Mouse (Mus musculus) heart, adult 2 months (tissue): ENCODE data around the gene Daam2. TPM values are rescaled to one million over a fixed set of nuclear protein-coding genes. Genes with fewer than 3 reads are reported as not detected.
A peak's percentile ranks its signal among the peaks of the same experiment; 100 is the strongest.

Experiments used
- DNase-seq, 2 experiments: peaks; one replicate each; pipeline ENCODE4 v3.0.0; 2021
- H3K27ac ChIP-seq: fragments of 200-600 bp; 2 replicates; pipeline ENCODE4 v1.8.1; 2022
- H3K27me3 ChIP-seq: fragments of 200-500 bp; 2 replicates; pipeline ENCODE4 v1.6.1; 2012; ENCODE audit warnings: mild to moderate bottlenecking, low read length, inconsistent platforms, mixed read lengths; ENCODE audit not compliant: control insufficient read depth, insufficient read depth
- H3K36me3 ChIP-seq: fragments of 200-500 bp; 2 replicates; pipeline ENCODE4 v1.6.1; 2012; ENCODE audit warnings: low read length, inconsistent platforms; ENCODE audit not compliant: control insufficient read depth, insufficient read depth
- H3K4me1 ChIP-seq: fragments of 200-500 bp; 2 replicates; pipeline ENCODE4 v1.6.1; 2011; ENCODE audit warnings: low read length; ENCODE audit not compliant: control insufficient read depth, insufficient read depth
- H3K4me3 ChIP-seq: fragments of 200-600 bp; 2 replicates; pipeline ENCODE4 v1.8.1; 2022
- H3K79me2 ChIP-seq: fragments of 200-500 bp; replicated peaks from 2 replicates; pipeline ENCODE4 v1.6.1; 2012; ENCODE audit warnings: mild to moderate bottlenecking, inconsistent platforms, low read length, moderate library complexity, mixed read lengths; ENCODE audit not compliant: control insufficient read depth, insufficient read depth
- H3K9ac ChIP-seq: fragments of 200-500 bp; 2 replicates; pipeline ENCODE4 v1.6.1; 2012; ENCODE audit warnings: low read depth, mild to moderate bottlenecking, control low read depth, inconsistent platforms, low read length, mixed read lengths
- CTCF ChIP-seq: fragments of 200-600 bp; IDR thresholded peaks from 2 replicates; pipeline ENCODE4 v1.8.1; 2022; ENCODE audit warnings: antibody characterized with exemption, mild to moderate bottlenecking, moderate library complexity
- EP300 ChIP-seq: fragments of 200-500 bp; IDR thresholded peaks from 2 replicates; pipeline ENCODE4 v1.6.1; 2011; ENCODE audit warnings: low read depth, low read length, control low read depth; ENCODE audit not compliant: insufficient read depth
- POLR2A ChIP-seq: fragments of 200-500 bp; IDR thresholded peaks from 2 replicates; pipeline ENCODE4 v1.6.1; 2011; ENCODE audit warnings: mild to moderate bottlenecking, low read depth, low read length, control low read depth; ENCODE audit not compliant: insufficient read depth
- WGBS: fragments of 180-500 bp; shearing (Covaris S2); methylation state at CpG from one replicate; pipeline ENCODE4 v1.1.7; 2018; 5-methylcytosine and 5-hydroxymethylcytosine counted together
- intact Hi-C: fragments of 180-260 bp; cut with DNase I; formaldehyde crosslinking; loops from one replicate; pipeline ENCODE4 v1.15.1; 2025
- polyA plus RNA-seq: library from polyadenylated mRNA; depleted of rRNA; stranded (reverse); fragments of >200 nt; gene quantifications from 2 replicates; pipeline ENCODE4 v1.2.3, GENCODE M21; 2012
- total RNA-seq, 2 experiments: library from RNA; stranded (reverse); gene quantifications; 2 replicates each; pipeline ENCODE4 v1.2.3; 2021

The Daam2 gene
- total and polyA plus RNA-seq, 3 experiments, result 4.0 to 8.8 (median 6.4) TPM

DNA sequence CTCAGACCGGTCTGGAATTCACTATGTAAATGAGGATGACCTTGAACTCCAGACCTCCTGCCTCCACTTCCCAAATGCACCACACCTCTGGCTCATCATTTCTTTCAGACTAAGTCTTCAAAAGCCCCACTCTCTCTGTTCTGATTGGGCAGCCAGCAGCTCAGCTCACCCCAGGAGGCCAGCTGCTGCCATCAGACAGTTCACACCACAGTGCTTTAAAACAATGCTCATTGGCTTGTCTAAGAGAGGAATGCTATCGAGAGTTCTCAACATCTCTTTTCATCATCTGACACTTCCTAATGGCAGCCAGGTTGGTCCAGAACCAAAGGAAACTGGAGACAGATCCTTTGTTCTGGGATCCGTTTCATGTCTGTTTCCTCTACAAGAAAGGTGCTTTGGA is 66.0 kb downstream of the Daam2 start:
- Histone ChIP-seq H3K4me3 (no peak overlapping the region), H3K36me3 (no peaks in the 10 kb centered on the region), H3K27ac (no peak overlapping the region), H3K27me3 (no peaks in the 10 kb centered on the region), H3K9ac (no peak overlapping the region), H3K4me1 (no peaks in the 10 kb centered on the region), H3K79me2 (no peaks in the 10 kb centered on the region)
- TF ChIP-seq POLR2A (no peak), CTCF (no peak), EP300 (no peak)
- 78% methylated on average over 3 of the region's 3 CpGs for WGBS
- intact Hi-C loops, result no loop called here
- DNase-seq, result no peak

- WGBS, result 90% methylated on average over 4 of the region's 4 CpGs
- no peak overlapping the region for H3K27ac ChIP-seq
- no peak overlapping the region for H3K4me3 ChIP-seq
- H3K79me2 ChIP-seq, result no peaks in the 10 kb centered on the region
- peaks cover 3% of the 10 kb centered on the region; the same call in 1 of the 2 replicates for H3K4me1 ChIP-seq
- no peak for DNase-seq
- H3K36me3 ChIP-seq, result no peaks in the 10 kb centered on the region
- H3K27me3 ChIP-seq, result no peaks in the 10 kb centered on the region
- intact Hi-C loops, result no loop called here
- no peak overlapping the region for H3K9ac ChIP-seq
- TF ChIP-seq POLR2A (no peak), EP300 (no peak), CTCF (no peak)
Observed at GRCm38 (mm10) chr17:49493276-49493675, 70.9 kb downstream of the Daam2 start.

DNA sequence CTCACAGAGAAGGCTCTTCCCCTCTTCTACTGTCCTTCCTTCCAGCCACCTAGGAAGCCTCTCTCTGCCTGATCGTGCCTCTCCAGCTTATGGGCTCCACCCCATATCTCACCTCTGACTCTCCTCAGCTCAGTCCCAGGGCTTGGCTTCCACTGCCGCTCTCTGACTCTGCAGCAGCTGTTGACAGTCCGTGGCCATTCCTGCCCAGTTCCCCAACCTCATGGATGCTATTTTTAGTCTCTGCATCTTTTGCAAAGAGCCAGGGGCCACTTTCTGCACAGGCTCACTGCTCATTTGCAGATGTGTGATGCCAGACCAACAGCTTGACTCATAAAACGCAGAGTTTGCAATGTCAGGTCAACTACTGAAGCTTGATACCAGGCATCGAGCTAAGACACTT is 75.0 kb downstream of the Daam2 start:
- intact Hi-C loops, result loop anchor here (10.0 kb wide), 1 partner anchor 256 kb away; no protein-coding TSS in a partner anchor
- no peaks in the 10 kb centered on the region for H3K36me3 ChIP-seq
- DNase-seq, result peak; percentile 46 to 62
- no peak overlapping the region for H3K4me3 ChIP-seq
- H3K27me3 ChIP-seq, result no peaks in the 10 kb centered on the region
- 32% methylated on average over 5 of the region's 5 CpGs for WGBS
- H3K4me1 ChIP-seq, result peaks cover 3% of the 10 kb centered on the region; the same call in 1 of the 2 replicates
- TF ChIP-seq POLR2A, result no peak
- TF ChIP-seq CTCF, result no peak
- no peak for TF ChIP-seq EP300
- no peak overlapping the region for H3K9ac ChIP-seq
- no peaks in the 10 kb centered on the region for H3K79me2 ChIP-seq
- H3K27ac ChIP-seq, result no peak overlapping the region; the same call in 1 of the 2 replicates

DNA sequence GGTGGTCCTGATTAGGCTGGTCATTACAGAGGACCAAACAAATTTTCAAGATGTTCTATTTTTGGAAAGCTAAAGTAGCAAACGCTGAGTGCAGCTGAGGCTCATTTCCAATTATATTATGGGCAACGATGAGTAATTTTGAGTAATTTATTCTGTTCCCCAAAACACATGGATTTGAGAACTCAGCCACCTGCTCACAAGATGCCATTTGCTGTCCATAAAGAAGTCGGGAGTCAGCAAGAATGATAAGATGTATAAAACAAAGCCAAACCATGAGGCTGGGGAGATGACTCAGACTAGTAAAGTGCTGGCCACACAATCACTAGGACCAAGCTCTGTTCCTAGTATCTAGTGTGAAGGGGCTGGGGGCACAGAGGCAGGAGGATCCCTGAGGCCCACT is 79.7 kb downstream of the Daam2 start:
- intact Hi-C loops, result loop anchor here (10.0 kb wide), 1 partner anchor 260 kb away; no protein-coding TSS in a partner anchor
- Histone ChIP-seq H3K36me3 (no peaks in the 10 kb centered on the region), H3K4me3 (no peak overlapping the region), H3K4me1 (peaks cover 3% of the 10 kb centered on the region; the same call in 1 of the 2 replicates), H3K27ac (no peak overlapping the region), H3K27me3 (no peaks in the 10 kb centered on the region), H3K79me2 (no peaks in the 10 kb centered on the region), H3K9ac (no peak overlapping the region)
- 33% methylated on average over 3 of the region's 3 CpGs for WGBS
- DNase-seq, result no peak
- TF ChIP-seq EP300, result no peak
- TF ChIP-seq POLR2A, result no peak
- TF ChIP-seq CTCF, result no peak

- intact Hi-C loops, result loop anchor here (10.0 kb wide), 1 partner anchor 263 kb away; no protein-coding TSS in a partner anchor
Observed at GRCm38 (mm10) chr17:49481876-49482275, 82.3 kb downstream of the Daam2 start.

DNA sequence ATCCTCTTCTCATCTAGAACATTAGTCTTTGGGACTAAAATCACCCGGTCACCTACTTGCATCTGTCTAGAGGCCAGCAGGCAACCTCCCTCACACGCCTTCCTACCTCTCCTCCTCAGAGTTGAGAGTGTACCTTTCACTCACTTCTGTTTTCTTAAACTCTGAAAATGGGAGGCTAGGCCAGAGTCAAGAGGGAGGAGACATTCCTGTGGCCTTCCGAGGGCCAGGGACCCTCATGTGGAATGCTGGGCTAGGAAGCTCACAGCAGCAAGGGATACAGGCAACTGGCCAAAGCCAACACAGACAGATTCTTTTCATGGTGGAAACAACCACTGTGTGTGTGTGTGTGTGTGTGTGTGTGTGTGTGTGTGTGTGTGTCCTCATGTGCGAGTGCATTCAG is 86.8 kb downstream of the Daam2 start:
- no peak for DNase-seq
- H3K4me3 ChIP-seq, result no peak overlapping the region
- H3K27ac ChIP-seq, result no peak overlapping the region
- no peak overlapping the region for H3K9ac ChIP-seq
- no peaks in the 10 kb centered on the region for H3K4me1 ChIP-seq
- no peaks in the 10 kb centered on the region for H3K79me2 ChIP-seq
- 62% methylated on average over 4 of the region's 4 CpGs for WGBS
- H3K36me3 ChIP-seq, result no peaks in the 10 kb centered on the region
- H3K27me3 ChIP-seq, result no peaks in the 10 kb centered on the region
- no peak for TF ChIP-seq CTCF
- no peak for TF ChIP-seq POLR2A
- TF ChIP-seq EP300, result no peak
- intact Hi-C loops, result no loop called here

More at GRCm38 (mm10) chr17:49481876-49482275, 82.3 kb downstream of the Daam2 start:
- H3K79me2 ChIP-seq, result no peaks in the 10 kb centered on the region
- TF ChIP-seq CTCF (no peak), EP300 (no peak), POLR2A (no peak)
- WGBS, result 79% methylated on average over 3 of the region's 3 CpGs
- H3K27me3 ChIP-seq, result no peaks in the 10 kb centered on the region
- no peak overlapping the region for H3K27ac ChIP-seq
- no peak overlapping the region for H3K4me3 ChIP-seq
- no peaks in the 10 kb centered on the region for H3K36me3 ChIP-seq
- H3K4me1 ChIP-seq, result no peaks in the 10 kb centered on the region
- no peak overlapping the region for H3K9ac ChIP-seq
- DNase-seq, result no peak
